Mouse (Mus musculus) cerebellum, adult 2 months (tissue): Measurements from ENCODE around the gene Desi2.

Experiments used
- CTCF ChIP-seq: fragments of 200-500 bp; IDR thresholded peaks from 2 replicates; pipeline ENCODE4 v1.5.1; 2011; ENCODE audit warnings: low read depth, mild to moderate bottlenecking, control low read depth, low read length, moderate library complexity, borderline replicate concordance; ENCODE audit not compliant: insufficient read depth
- POLR2A ChIP-seq: fragments of 200-500 bp; IDR thresholded peaks from 2 replicates; pipeline ENCODE4 v1.6.1; 2011; ENCODE audit warnings: low read length, control low read depth, borderline replicate concordance; ENCODE audit not compliant: insufficient read depth

GRCm38 (mm10) chr1:178258821-178259220 lies 71.6 kb downstream of the Desi2 start:
- TF ChIP-seq CTCF (no peak), POLR2A (no peak)
